Mouse (Mus musculus): ENCODE results near the gene Tdrd3. TPM values are rescaled to one million over a fixed set of nuclear protein-coding genes. Genes with fewer than 3 reads are reported as not detected.

Tdrd3 gene
- 19.8 and 21.9 TPM in 2 replicates for polyA plus RNA-seq (2012; rRNA removed)

DNA sequence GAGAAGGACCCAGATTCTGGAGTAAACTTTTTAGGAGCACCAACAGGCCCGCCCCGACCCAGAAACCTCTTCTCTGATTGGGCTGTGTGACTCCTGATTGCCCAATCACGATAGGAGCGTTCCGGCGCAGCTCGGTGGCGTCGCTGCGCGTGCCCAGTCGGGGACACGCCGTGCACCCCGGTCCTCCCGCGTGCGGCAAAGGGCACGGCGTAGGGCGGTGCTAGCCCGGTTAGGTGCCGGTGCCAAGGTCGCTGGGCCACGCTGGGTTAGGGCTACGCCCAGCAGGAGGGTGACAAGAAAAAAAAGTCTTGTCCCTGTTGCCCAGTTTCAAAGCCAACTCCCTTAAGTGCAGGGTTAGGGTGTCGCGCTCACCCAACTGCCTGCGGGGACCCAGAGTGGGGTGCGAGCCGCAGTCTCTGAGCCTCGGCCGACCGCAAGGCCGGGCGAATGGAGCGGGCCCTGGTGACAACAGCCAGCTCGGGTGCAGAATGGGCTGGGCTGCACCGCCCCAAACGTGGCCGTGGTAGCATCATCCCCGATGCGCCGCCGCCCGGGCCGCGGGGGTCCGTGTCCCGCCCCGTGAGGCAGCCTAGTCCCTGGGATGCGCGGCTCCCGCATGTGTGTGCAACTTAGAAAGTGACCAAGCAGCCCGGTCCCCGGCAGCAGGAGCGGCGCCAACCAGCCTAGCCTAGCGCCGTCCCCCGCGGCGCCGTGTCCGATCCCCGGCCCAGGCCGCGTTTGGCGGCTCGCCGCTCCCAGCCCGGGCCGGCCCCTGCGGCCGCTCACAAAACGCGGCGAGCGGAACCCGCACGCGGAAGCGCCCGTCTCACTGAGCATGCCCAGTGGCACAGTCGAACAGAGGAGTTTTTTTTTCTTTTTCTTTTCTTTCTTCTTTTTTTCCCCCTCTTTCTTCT lies at the start of gene Tdrd3:
Gene Tdrd3 (plus strand): TSS at position 832 of the 914 bp plus-strand sequence.
- TF ChIP-seq POLR2A (IDR thresholded peaks at IDR 0.05; ENCODE audit: borderline replicate concordance, insufficient read depth, low read length) (peak; percentile 78), CTCF (IDR thresholded peaks at IDR 0.05; ENCODE audit: borderline replicate concordance, insufficient read depth, low read depth, low read length) (no peak)
- WGBS: under 1% methylated on average over 85 of the region's 85 CpGs

DNA sequence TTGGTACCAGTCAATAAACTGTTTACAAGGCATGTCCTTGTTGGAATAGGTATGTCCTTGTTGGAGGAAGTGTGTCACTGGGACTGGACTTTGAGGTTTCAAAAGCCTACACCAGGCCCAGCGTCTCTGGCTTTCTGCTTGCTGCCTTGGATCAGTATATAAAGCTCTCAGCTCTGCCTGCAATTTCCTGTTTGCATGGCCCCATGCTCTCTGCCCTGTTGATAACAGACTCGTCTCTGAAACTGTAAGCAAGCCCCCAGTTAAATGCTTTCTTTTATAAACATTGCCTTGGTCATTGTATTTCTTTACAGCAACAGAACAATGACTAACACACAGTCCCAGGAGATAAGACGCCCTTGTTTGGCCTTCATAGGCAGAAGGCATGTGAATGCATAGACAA lies 49.3 kb upstream of the Tdrd3 start:
- H3K4me3 ChIP-seq (replicated peaks; ENCODE audit: insufficient read depth, low read depth, low read length): no peak overlapping the region
- 55% methylated on average over 3 of the region's 3 CpGs for WGBS
- H3K27ac ChIP-seq (ENCODE audit: insufficient read depth, low read length): no peak overlapping the region

More for the DNA sequence above, at the start of gene Tdrd3:
- DNase-seq: peak; percentile 96 to 97
- Histone ChIP-seq H3K4me1 (ENCODE audit: control insufficient read depth, insufficient read depth, low read length) (peaks cover 4% of the 10 kb centered on the region), H3K27me3 (ENCODE audit: control insufficient read depth, insufficient read depth, low read length) (no peaks in the 10 kb centered on the region), H3K4me3 (replicated peaks; ENCODE audit: insufficient read depth, low read depth, low read length) (peak within 1 kb of the TSS; percentile 84), H3K27ac (ENCODE audit: insufficient read depth, low read length) (peak within 1 kb of the TSS; percentile 92)

DNA sequence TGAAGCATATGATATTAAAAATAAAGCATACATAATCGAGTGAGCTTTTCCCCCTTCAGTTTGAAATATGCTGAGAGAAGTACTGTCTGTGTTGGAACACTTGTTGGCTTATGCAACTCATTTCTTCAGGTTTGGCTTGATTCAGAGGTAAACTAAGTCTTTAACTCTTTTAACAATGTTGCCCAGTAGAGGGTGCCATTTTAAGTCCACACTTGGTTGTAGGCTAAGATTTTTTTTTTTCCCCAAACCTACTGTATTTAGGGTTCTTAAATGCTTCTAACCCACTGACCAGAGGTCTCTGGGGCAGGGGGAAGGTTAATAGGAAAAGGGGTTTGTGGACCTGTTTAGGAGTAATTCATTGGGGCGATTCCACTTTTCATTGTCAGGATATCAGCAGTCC lies 33.4 kb upstream of the Tdrd3 start:
- H3K4me3 ChIP-seq (replicated peaks; ENCODE audit: insufficient read depth, low read depth, low read length): no peak overlapping the region
- 80% methylated on average over 2 of the region's 2 CpGs for WGBS
- no peak for DNase-seq
- H3K4me1 ChIP-seq (ENCODE audit: control insufficient read depth, insufficient read depth, low read length): no peaks in the 10 kb centered on the region
- H3K27me3 ChIP-seq (ENCODE audit: control insufficient read depth, insufficient read depth, low read length): no peaks in the 10 kb centered on the region
- no peak overlapping the region for H3K27ac ChIP-seq (ENCODE audit: insufficient read depth, low read length)
- TF ChIP-seq POLR2A (IDR thresholded peaks at IDR 0.05; ENCODE audit: borderline replicate concordance, insufficient read depth, low read length): no peak
- no peak for TF ChIP-seq CTCF (IDR thresholded peaks at IDR 0.05; ENCODE audit: borderline replicate concordance, insufficient read depth, low read depth, low read length)

More for the DNA sequence above, 49.3 kb upstream of the Tdrd3 start:
- H3K4me1 ChIP-seq (ENCODE audit: control insufficient read depth, insufficient read depth, low read length): no peaks in the 10 kb centered on the region
- no peak for DNase-seq
- TF ChIP-seq CTCF (IDR thresholded peaks at IDR 0.05; ENCODE audit: borderline replicate concordance, insufficient read depth, low read depth, low read length): no peak
- no peak for TF ChIP-seq POLR2A (IDR thresholded peaks at IDR 0.05; ENCODE audit: borderline replicate concordance, insufficient read depth, low read length)
- no peaks in the 10 kb centered on the region for H3K27me3 ChIP-seq (ENCODE audit: control insufficient read depth, insufficient read depth, low read length)

DNA sequence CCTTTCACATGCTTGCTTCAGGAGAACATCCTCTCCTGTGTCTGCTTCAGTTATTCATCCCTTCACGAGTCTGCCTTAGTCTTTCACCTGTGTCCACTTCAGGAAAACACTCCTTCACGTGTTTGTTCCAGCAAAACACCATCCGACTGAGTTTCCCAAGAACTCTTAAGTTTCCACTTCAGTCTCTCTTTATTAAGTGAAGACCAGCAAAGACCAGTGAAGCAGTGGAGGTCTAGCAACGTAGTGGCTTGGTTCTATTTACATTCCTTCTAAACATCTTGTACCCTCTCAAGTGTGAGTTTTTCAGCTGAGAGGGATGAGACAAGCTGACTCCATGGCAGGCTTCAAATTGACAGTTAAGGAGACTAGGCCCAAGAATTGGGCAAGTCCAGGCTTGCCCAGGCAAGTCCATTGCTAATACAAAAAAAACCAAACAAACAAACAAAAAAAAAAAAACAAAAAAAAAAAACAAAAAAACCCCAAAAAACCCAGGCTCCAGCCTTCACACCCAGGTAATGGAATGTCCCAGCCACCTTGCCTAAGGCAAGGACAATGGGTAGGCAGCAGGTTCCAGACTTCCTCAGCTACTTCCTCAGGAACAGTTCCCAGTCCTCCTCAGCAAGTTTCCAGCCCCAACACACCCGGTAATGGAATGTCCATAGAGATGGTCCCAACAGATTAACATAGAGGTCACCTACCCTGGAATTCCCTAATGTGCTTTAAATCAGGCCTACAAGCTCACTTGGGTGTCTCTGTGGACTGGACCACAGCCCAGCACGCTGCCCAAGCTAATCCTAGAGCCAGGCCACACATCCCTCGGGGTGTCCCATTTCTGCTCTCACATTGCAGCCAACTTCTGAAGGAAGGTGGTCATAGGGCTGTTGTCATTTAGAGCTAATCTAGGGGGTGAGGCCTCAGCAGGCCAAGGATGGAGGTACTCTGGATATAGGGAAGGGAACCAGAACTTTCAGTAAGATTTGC lies 31.9 kb upstream of the Tdrd3 start:
- H3K4me1 ChIP-seq (ENCODE audit: control insufficient read depth, insufficient read depth, low read length): no peaks in the 10 kb centered on the region
- H3K27ac ChIP-seq (ENCODE audit: insufficient read depth, low read length): no peak overlapping the region
- no peak for DNase-seq
- no peaks in the 10 kb centered on the region for H3K27me3 ChIP-seq (ENCODE audit: control insufficient read depth, insufficient read depth, low read length)
- no peak overlapping the region for H3K4me3 ChIP-seq (replicated peaks; ENCODE audit: insufficient read depth, low read depth, low read length)
- 87% methylated on average over 7 of the region's 7 CpGs for WGBS
- no peak for TF ChIP-seq CTCF (IDR thresholded peaks at IDR 0.05; ENCODE audit: borderline replicate concordance, insufficient read depth, low read depth, low read length)
- TF ChIP-seq POLR2A (IDR thresholded peaks at IDR 0.05; ENCODE audit: borderline replicate concordance, insufficient read depth, low read length): no peak

DNA sequence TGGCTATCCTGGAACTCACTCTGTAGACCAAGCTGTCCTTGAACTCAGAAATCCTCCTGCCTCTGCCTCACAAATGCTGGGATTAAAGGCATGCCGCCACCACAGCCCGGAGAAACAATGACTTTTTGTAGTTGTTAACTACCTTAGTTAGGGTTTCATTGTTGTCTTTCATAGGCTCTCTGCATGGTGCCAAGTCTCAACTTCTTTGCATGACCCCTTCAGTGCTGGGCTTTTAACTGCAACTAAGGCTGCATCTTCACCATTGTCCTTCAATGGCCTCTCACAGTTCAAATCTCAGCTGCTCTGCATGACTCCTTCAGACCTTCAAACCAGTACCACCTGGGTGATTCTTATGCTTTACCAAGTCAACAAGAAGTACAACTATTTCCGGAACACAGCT lies 23.3 kb upstream of the Tdrd3 start:
- whole genome bisulfite sequencing: 72% methylated on average over 3 of the region's 3 CpGs
- H3K27ac ChIP-seq (ENCODE audit: insufficient read depth, low read length): no peak overlapping the region
- no peaks in the 10 kb centered on the region; the same call in 1 of the 2 replicates for H3K27me3 ChIP-seq (ENCODE audit: control insufficient read depth, insufficient read depth, low read length)
- no peak for DNase-seq
- H3K4me3 ChIP-seq (replicated peaks; ENCODE audit: insufficient read depth, low read depth, low read length): no peak overlapping the region
- H3K4me1 ChIP-seq (ENCODE audit: control insufficient read depth, insufficient read depth, low read length): no peaks in the 10 kb centered on the region
- no peak for TF ChIP-seq POLR2A (IDR thresholded peaks at IDR 0.05; ENCODE audit: borderline replicate concordance, insufficient read depth, low read length)
- TF ChIP-seq CTCF (IDR thresholded peaks at IDR 0.05; ENCODE audit: borderline replicate concordance, insufficient read depth, low read depth, low read length): no peak

DNA sequence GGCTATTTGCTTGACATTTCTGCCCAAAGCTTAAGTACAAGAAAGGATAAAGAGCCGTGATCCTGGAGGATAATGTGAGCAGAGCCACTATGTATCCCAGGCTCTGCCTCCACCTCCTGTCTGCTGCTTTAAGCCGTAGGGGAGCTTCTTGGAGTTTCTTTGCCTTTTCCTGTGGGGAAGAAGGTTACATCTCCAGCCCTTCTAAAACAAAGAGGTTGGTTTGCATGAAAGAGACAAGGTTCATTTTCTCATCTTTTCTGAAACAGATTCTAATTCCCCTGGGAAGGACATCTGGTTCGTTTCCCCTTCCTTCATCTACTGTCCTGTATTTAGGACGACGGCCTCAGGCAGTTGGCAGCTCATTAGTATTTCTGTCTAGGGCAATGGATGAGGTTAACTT lies 19.8 kb upstream of the Tdrd3 start:
- 61% methylated on average over 5 of the region's 5 CpGs for WGBS

DNA sequence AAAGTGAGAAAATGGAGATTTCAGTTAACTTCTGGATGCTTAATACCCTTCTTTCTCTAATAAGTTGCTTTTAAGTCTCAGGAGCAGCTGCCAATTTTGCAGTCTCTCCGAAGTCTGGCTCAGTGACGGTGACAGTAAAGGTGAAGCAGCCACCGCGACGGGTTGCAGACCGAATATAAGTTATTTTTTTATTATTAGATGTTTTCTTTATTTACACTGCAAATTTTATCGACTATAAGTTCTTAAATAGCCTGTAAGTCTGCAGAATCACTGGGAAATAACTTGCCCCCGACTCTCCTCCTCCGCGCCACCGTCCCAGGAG lies 992 bp upstream of the Tdrd3 start:
- TF ChIP-seq POLR2A (IDR thresholded peaks at IDR 0.05; ENCODE audit: borderline replicate concordance, insufficient read depth, low read length) (no peak), CTCF (IDR thresholded peaks at IDR 0.05; ENCODE audit: borderline replicate concordance, insufficient read depth, low read depth, low read length) (no peak)
- no peak overlapping the region for H3K27ac ChIP-seq (ENCODE audit: insufficient read depth, low read length)
- no peaks in the 10 kb centered on the region for H3K27me3 ChIP-seq (ENCODE audit: control insufficient read depth, insufficient read depth, low read length)
- WGBS: under 1% methylated on average over 11 of the region's 11 CpGs
- peaks cover 4% of the 10 kb centered on the region for H3K4me1 ChIP-seq (ENCODE audit: control insufficient read depth, insufficient read depth, low read length)
- H3K4me3 ChIP-seq (replicated peaks; ENCODE audit: insufficient read depth, low read depth, low read length): peak overlapping the region; percentile 58
- no peak for DNase-seq

More for the DNA sequence above, 19.8 kb upstream of the Tdrd3 start:
- Histone ChIP-seq H3K27ac (ENCODE audit: insufficient read depth, low read length) (no peak overlapping the region), H3K4me1 (ENCODE audit: control insufficient read depth, insufficient read depth, low read length) (no peaks in the 10 kb centered on the region), H3K4me3 (replicated peaks; ENCODE audit: insufficient read depth, low read depth, low read length) (no peak overlapping the region), H3K27me3 (ENCODE audit: control insufficient read depth, insufficient read depth, low read length) (no peaks in the 10 kb centered on the region; the same call in 1 of the 2 replicates)
- DNase-seq: no peak
- no peak for TF ChIP-seq POLR2A (IDR thresholded peaks at IDR 0.05; ENCODE audit: borderline replicate concordance, insufficient read depth, low read length)
